Mouse (Mus musculus) embryo, embryonic 10.5 days (tissue): Measurements from ENCODE around the gene Osmr.

Experiments
- DNase-seq: peaks from one replicate; pipeline ENCODE4 v3.0.0-alpha.2; 2015; ENCODE audit warnings: low spot score

Osmr gene

GRCm38 (mm10) chr15:6874601-6875019 lies at the start of gene Osmr:
Gene Osmr (minus strand): TSS chr15:6874969.
- DNase-seq: peak; percentile 36

- DNase-seq: no peak
These were observed 44.6 kb upstream of the Osmr start for GRCm38 (mm10) chr15:6919406-6919805.

GRCm38 (mm10) chr15:6914163-6914562 lies 39.4 kb upstream of the Osmr start:
- no peak for DNase-seq

- peak; percentile 93 for DNase-seq
These were observed 34.9 kb upstream of the Osmr start for GRCm38 (mm10) chr15:6909669-6910068.

- no peak for DNase-seq
These were observed 34.3 kb upstream of the Osmr start for GRCm38 (mm10) chr15:6909084-6909483.

GRCm38 (mm10) chr15:6908601-6909000 lies 33.8 kb upstream of the Osmr start:
- no peak for DNase-seq

- no peak for DNase-seq
These were observed 31.7 kb upstream of the Osmr start for GRCm38 (mm10) chr15:6906260-6907047.

GRCm38 (mm10) chr15:6905726-6906125 lies 31.0 kb upstream of the Osmr start:
- no peak for DNase-seq

GRCm38 (mm10) chr15:6903286-6903975 lies 28.7 kb upstream of the Osmr start:
- no peak for DNase-seq

GRCm38 (mm10) chr15:6901982-6902639 lies 27.3 kb upstream of the Osmr start:
- DNase-seq: no peak

- DNase-seq: no peak
These were observed 26.5 kb upstream of the Osmr start for GRCm38 (mm10) chr15:6901236-6901635.

GRCm38 (mm10) chr15:6884260-6884659 lies 9.5 kb upstream of the Osmr start:
- DNase-seq: no peak

- DNase-seq: peak; percentile 76
These were observed 9.0 kb upstream of the Osmr start for GRCm38 (mm10) chr15:6883816-6884215.

GRCm38 (mm10) chr15:6883091-6883490 lies 8.3 kb upstream of the Osmr start:
- no peak for DNase-seq

GRCm38 (mm10) chr15:6882180-6882579 lies 7.4 kb upstream of the Osmr start:
- DNase-seq: peak; percentile 54

GRCm38 (mm10) chr15:6881211-6881610 lies 6.4 kb upstream of the Osmr start:
- DNase-seq: no peak

- peak; percentile 28 for DNase-seq
These were observed 765 bp downstream of the Osmr start for GRCm38 (mm10) chr15:6873807-6874600.

GRCm38 (mm10) chr15:6873154-6873806 lies 1.5 kb downstream of the Osmr start:
- DNase-seq: peak; percentile 26

GRCm38 (mm10) chr15:6871621-6872359 lies 3.0 kb downstream of the Osmr start:
- DNase-seq: no peak

GRCm38 (mm10) chr15:6866888-6867287 lies 7.9 kb downstream of the Osmr start:
- DNase-seq: no peak

- no peak for DNase-seq
These were observed 12.6 kb downstream of the Osmr start for GRCm38 (mm10) chr15:6862125-6862524.
